Mouse (Mus musculus) ZHBTc4 (cell line): ENCODE data around the gene Tmem80.

Experiments used
- DNase-seq: peaks from one replicate; pipeline ENCODE4 v3.0.0-alpha.2; 2011; ENCODE audit warnings: low read depth, low spot score

Gene Tmem80

GRCm38 (mm10) chr7:141324686-141325085 is 2.9 kb upstream of the Tmem80 start:
- no peak for DNase-seq

DNA sequence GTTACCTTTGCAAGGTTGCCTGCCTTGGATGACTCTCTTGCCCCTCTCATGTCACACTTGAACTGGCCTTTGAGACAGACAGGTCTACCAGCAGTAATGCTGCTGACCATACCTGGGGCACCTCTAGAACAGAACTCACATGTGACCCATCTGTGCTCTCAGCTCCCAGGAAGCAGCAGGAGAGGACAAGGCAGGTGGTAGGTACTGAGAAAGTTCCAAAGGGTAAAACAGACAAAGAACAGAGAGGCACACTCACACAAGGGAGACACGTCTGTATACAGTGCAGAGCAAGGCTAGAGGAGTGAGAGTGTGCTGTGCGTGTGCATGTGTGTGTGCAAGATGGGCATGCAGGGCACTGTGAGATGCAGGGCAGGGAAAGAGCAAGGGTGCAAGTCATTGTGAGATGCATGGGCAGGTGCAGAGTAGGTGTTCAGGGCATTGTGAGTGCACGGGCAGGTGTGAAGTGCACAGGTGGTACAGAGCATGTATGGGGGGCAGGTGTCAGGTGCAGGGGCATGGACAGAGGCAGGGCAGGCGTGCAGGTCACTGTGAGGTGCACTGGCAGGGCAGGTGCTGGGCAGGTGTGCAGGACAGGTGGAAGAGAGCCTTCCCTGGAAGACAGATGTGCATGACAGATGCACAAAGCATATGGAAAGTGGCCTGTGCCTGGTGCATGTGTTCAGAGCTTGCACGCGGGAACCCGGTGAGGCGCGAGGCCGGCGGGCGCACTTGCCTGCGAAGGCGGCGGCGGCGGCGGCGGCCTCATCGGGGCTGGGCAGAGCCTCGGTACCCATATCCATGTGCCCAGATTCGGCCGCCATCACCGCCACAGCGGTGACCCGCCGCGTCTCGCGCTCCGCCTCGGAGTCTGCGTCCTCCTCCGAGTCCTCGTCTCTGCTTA is 743 bp upstream of the Tmem80 start:
- DNase-seq: peak; percentile 31

DNA sequence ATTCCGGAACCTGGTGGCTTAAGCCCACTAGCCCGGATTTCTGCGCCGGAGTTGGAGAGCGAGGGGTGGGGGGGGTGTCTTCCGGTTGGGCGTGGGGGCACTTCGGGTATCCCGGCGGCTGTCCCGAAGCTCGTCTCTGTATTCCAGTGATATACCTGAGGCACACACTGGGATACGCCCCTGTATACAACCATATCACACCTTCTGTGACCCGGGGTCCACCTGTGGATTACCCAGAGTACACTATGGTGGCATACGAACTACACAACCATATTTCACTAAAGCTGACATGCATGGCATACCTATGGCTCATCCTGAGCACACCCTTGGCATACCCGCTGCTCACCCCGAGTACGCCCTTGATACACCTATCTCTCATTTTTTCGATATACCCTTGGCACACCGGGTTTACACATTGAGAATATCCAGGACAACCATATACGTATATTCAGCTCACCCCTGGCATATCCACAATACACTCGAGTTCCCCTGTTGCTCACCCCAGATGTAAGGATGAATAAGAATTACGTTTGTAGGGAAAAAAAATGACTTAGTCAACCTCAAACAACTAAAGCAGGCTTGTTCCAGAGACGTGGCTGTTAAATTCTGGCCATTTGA is 943 bp downstream of the Tmem80 start:
- no peak for DNase-seq

DNA sequence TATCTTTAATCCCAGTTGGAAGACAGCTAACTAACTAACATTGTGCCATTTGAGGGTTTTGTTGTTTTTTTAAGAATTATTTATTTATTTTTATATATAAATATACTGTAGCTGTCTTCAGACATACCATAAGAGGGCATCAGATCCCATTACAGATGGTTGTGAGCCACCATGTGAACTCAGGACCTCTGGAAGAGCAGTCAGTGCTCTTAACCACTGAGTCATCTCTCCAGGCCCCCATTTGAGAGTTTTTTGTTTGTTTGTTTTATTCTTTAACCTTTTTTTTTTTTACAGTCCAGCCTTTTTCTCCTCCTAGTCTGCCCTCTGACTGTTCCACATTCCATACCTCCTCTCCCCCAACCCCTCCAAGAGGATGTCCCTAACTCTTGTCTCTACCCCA is 3.2 kb downstream of the Tmem80 start:
- no peak for DNase-seq

DNA sequence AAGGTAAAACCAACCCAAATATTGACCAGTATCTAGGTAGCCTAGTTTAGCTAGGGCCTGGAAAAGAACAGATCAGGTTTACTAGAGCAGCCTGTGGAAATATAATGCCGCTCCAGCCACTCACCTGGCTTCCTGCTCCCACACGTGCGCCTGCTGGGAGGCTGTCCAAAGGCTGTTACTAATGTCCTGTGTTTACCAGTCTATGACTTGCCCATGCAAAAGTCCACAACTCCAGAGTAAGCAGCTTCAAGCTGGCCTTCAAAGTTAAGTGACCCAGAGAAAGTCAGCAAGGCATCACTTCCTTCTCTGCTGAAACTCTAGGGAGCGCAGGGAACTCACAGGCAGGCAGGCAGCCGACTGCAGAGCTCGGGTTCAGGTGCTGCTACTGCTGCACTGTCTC is 4.5 kb downstream of the Tmem80 start:
- no peak for DNase-seq

DNA sequence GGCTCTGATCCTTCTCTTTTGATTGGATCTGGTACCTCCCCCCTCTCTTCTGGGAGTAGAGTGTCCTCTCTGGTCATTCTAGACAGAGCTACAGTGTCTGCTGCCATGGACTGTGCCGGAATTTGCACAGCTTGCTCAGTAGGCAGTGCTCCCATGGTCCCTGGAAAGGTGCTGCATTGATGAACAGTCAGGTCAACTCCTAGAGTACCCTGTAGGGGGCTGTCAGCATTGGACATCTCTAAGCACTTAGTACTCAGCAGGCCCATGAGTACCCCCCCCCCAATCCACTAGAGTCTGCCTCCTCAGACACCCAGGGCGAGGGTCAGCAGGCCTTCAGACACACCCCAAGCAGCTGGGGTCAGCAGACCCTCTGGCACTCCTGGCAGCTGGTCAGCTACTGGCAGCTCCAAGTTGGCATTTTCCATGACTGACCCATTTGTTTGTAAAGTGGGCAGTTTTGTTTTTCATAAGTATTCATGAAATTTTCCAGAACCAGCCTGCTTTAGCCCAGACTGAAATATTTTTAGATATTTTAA is 7.6 kb downstream of the Tmem80 start:
- DNase-seq: no peak

DNA sequence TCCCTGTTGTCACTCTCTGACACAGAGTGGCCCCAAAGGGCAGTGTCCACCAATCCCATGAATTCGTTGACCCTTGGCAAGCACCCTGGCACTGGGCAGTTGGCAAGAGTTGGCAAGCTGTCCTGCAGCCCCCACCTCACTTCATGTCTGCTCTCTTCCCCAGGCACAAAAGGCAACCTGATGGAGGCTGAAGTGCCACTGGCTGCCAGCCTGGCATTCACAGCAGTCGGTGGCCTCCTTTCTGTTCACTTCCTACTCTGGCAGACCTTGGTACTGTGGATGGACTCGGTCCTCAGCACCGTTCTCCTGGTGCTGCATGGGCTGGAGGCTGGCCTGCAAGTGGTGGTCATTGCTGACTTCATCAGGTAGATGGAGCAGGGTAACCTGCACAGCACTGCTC is 8.1 kb downstream of the Tmem80 start:
- DNase-seq: no peak

DNA sequence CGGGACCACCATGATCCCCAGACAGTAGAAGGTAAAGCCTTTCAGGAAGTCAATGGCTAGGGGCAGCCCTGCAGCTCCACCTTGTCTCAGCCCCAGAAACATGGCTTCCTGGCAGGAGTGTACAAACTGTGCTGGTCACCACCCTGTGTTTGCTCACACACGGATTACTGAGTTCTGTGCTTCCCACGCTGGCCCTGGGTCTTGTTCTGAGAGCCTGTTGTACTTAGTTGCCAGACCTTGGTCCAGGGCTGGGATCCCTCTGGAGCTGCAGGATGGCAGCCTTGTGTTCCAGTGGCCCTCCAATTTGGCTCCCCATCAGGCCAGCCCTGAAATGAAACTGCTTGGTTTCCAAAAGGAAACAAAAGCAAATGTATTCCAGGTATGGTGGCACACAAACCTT is 8.8 kb downstream of the Tmem80 start:
- DNase-seq: no peak

- DNase-seq: no peak
Observed at GRCm38 (mm10) chr7:141337716-141338416, 10.3 kb downstream of the Tmem80 start.

DNA sequence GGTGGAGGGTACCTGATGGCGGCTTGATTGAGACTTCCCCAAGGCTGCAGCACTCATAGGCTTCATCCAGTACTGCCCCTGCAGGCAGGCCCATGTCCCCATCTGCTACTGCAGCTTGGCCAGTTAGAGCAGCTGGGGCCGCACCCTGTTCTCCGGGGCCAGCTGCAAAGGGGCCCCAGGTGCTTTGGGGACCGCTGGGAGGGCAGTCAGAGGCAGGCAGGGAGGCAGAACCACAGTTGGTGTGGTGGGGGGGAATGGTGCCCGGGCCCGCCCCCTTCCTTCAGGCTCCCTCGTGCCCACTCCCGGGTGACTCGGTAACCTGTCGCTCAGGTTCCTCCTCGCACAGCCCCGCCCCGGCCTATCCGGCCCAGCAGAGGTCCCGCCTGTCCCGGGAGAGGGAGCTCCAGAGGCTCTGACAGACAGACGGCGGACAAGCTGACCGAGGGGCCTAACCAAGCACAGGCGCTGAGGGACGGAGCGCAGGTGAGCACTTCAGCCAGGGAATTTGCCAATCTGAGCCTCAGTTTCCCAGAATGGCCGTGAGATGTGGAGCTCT is 11.1 kb downstream of the Tmem80 start, which contains the start of gene Eps8l2:
Eps8l2 (plus strand) TSS at position 305 of the 556 bp plus-strand sequence.
- peak; percentile 44 for DNase-seq

DNA sequence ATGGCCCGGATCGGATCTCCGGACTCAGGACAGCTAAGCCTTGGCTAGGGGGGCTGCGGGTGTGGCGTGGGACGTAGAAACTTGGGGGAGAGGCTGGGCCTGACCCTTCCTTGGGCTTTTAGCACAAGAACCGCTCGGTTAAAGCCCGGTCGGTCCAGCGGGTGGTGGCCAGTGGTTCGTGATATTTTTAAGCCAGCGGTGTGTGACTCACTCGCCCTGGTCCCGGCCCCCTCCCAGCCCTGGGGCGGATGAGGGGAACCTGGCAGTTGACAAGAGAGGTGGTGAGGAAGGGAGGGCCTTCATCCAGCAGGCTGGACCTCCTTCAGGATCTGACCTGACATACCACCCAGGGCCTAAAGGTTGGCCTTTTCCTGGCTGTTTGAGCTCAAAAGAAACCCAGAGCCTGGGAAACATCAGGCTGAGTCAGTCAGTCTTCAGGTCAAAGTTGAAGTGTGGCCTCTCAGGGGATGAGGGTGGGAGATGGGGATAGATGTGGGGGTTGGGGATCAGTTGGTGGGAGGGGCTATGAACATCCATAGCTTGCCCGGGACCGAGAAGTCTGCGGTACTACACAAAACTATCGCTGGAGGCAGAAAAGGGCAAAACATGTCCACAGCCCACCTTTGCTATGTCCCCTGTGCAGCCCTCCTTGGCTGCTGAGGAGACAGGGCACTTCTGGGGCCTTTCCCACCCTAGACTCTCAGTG is 11.8 kb downstream of the Tmem80 start:
- peak; percentile 49 for DNase-seq

- peak; percentile 67 for DNase-seq
Observed at GRCm38 (mm10) chr7:141340023-141340422, 12.5 kb downstream of the Tmem80 start.

DNA sequence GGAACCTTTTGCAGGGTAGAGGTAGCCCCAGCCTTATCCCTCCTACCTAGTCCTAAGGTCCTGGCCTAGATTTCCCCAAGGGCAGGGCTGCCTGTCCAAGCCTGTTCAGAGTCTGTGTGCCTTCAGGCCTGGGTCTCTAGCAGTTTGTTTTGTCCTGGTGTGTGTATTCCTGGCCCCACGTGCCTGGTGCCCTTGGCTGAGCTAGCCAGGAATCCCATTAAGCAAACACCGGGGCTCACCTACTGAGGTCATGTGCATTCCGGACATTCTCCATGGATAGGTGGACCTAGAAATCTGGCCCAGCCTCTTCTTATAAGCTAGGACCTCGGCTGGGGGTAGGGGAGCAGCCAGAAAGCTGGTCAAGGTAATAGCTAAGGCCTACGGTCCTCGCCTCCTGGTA is 12.9 kb downstream of the Tmem80 start:
- peak; percentile 79 for DNase-seq

GRCm38 (mm10) chr7:141341689-141342226 is 14.2 kb downstream of the Tmem80 start:
- DNase-seq: no peak

- no peak for DNase-seq
Observed at GRCm38 (mm10) chr7:141343230-141343629, 15.7 kb downstream of the Tmem80 start.

- no peak for DNase-seq
Observed at GRCm38 (mm10) chr7:141343696-141344095, 16.2 kb downstream of the Tmem80 start.

DNA sequence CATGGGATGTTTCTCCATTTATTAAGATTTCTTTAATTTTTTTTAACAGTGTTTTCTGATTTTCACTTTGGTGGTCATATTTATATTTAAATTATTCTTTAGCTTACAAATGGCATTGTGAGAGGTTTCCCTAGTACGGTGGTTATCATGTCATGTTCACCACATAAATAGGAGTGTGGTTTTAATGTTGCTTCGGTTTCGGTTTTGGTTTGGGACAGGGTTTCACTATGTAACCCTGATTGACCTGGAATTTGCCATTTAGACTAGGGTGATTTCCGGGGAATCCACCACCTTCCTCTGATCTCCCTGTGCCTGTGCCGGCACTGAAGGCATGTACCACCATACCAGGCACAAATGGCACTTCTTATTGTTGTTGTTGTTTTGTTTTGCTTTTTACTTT is 17.2 kb downstream of the Tmem80 start:
- no peak for DNase-seq

- peak; percentile 54 for DNase-seq
Observed at GRCm38 (mm10) chr7:141351061-141351460, 23.5 kb downstream of the Tmem80 start.

- no peak for DNase-seq
Observed at GRCm38 (mm10) chr7:141355051-141355450, 27.5 kb downstream of the Tmem80 start.

- peak; percentile 84 for DNase-seq
Observed at GRCm38 (mm10) chr7:141355626-141356326, 28.2 kb downstream of the Tmem80 start.
